Mouse (Mus musculus) 3134 (cell line): ENCODE data around the gene Rrnad1.

ENCODE experiments used
- DNase-seq: peaks from one replicate; pipeline ENCODE4 v3.0.0-alpha.2; 2011; ENCODE audit warnings: low spot score; ENCODE audit not compliant: insufficient read length; ENCODE audit errors: extremely low read depth

Gene Rrnad1

GRCm38 (mm10) chr3:87930078-87930795 is at the start of gene Rrnad1, which contains the start of gene Isg20l2:
TSS of gene Rrnad1 (minus strand) at chr3:87930717.
TSS of gene Isg20l2 (plus strand) at chr3:87930314.
- peak; percentile 98 for DNase-seq

GRCm38 (mm10) chr3:87980085-87980484 is 49.6 kb upstream of the Rrnad1 start:
- no peak for DNase-seq

- no peak for DNase-seq
Measured at GRCm38 (mm10) chr3:87979493-87979892, 49.0 kb upstream of the Rrnad1 start.

- DNase-seq: no peak
Measured at GRCm38 (mm10) chr3:87974381-87974987, 44.0 kb upstream of the Rrnad1 start.

- DNase-seq: no peak
Measured at GRCm38 (mm10) chr3:87973593-87974380, 43.3 kb upstream of the Rrnad1 start.

- no peak for DNase-seq
Measured at GRCm38 (mm10) chr3:87972776-87973175, 42.3 kb upstream of the Rrnad1 start.

- no peak for DNase-seq
Measured at GRCm38 (mm10) chr3:87972203-87972664, 41.7 kb upstream of the Rrnad1 start.

GRCm38 (mm10) chr3:87971489-87972202 is 41.1 kb upstream of the Rrnad1 start:
- DNase-seq: peak; percentile 52

GRCm38 (mm10) chr3:87970939-87971488 is 40.5 kb upstream of the Rrnad1 start, which contains the start of gene Nes:
TSS of gene Nes (plus strand) at chr3:87971078.
- DNase-seq: peak; percentile 82

- DNase-seq: peak; percentile 59
Measured at GRCm38 (mm10) chr3:87970184-87970938, 39.8 kb upstream of the Rrnad1 start.

- DNase-seq: peak; percentile 84
Measured at GRCm38 (mm10) chr3:87960586-87961191, 30.2 kb upstream of the Rrnad1 start.

GRCm38 (mm10) chr3:87960191-87960585 is 29.7 kb upstream of the Rrnad1 start:
- no peak for DNase-seq

GRCm38 (mm10) chr3:87959371-87959770 is 28.9 kb upstream of the Rrnad1 start:
- DNase-seq: no peak

- DNase-seq: no peak
Measured at GRCm38 (mm10) chr3:87958967-87959366, 28.4 kb upstream of the Rrnad1 start.

- DNase-seq: no peak
Measured at GRCm38 (mm10) chr3:87958476-87958875, 28.0 kb upstream of the Rrnad1 start.

- no peak for DNase-seq
Measured at GRCm38 (mm10) chr3:87958056-87958455, 27.5 kb upstream of the Rrnad1 start.

- no peak for DNase-seq
Measured at GRCm38 (mm10) chr3:87952440-87952839, 21.9 kb upstream of the Rrnad1 start.

GRCm38 (mm10) chr3:87951946-87952345 is 21.4 kb upstream of the Rrnad1 start:
- DNase-seq: no peak

- no peak for DNase-seq
Measured at GRCm38 (mm10) chr3:87949955-87950515, 19.5 kb upstream of the Rrnad1 start.
